Mouse (Mus musculus) layer of hippocampus, adult 2 months (tissue): ENCODE results near the gene Slc4a8. TPM values are rescaled to one million over a fixed set of nuclear protein-coding genes. Genes with fewer than 3 reads are reported as not detected.
A peak's percentile ranks its signal among the peaks of the same experiment; 100 is the strongest.
"Not testable (repeated sequence)": the region's sequence is repeated elsewhere in the genome, so short reads cannot be mapped to it uniquely, and the experiment has no call there.

Source experiments
- DNase-seq, 2 experiments: peaks; one replicate each; pipeline ENCODE4 v3.0.0; 2022; ENCODE audit warnings: low spot score in 2 of 2
- H3K27ac ChIP-seq: fragments of 200-600 bp; 2 replicates; pipeline ENCODE4 v1.8.1; 2022
- H3K4me3 ChIP-seq: fragments of 200-600 bp; 2 replicates; pipeline ENCODE4 v1.8.1; 2022; ENCODE audit warnings: mild to moderate bottlenecking
- CTCF ChIP-seq: fragments of 200-600 bp; conservative IDR thresholded peaks from 2 replicates; pipeline ENCODE4 v1.8.1; 2022; ENCODE audit warnings: antibody characterized with exemption, mild to moderate bottlenecking, moderate library complexity
- total RNA-seq, 2 experiments: library from RNA; stranded (reverse); gene quantifications; 2 replicates each; pipeline ENCODE4 v1.2.3; 2021

Gene Slc4a8
- total RNA-seq, 2 experiments from 2014 or later, result 77.4 to 94.2 TPM

DNA sequence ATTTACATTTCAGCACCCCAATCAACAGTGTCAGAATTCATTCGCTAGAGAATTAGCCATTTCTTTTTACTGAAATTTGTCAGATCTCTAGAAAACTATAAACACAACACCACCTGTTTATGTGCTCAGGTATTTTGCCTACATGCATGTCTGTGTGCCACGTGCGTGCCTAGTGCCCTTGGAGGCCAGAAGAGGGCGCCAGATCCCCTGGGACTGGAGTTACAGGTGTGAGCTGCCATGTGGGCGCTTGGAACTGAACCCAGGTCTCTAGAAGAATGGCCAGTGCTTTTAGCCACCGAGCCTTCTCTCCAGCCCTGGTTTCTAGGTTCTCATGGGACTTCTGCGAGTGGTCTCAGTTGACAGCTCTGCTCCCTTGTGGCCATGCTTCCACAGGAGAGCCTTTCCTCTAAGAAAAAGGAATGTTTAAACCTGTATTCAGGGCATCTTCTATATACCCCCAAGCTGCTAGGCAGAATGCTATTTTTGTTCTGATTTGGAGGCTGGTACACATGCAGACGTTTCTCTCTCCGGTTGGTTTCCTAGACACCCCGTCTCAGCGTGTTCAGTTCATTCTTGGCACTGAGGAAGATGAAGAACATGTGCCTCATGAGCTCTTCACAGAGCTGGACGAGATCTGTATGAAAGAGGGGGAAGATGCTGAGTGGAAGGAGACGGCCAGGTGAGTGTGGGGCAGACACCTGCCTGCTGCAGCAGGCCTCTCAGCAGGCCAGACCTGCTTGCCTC lies 21.9 kb downstream of the Slc4a8 start:
- H3K27ac ChIP-seq, result peak overlapping the region; percentile 77; the same call in 1 of the 2 replicates
- H3K4me3 ChIP-seq, result no peak overlapping the region
- DNase-seq, result no peak
- TF ChIP-seq CTCF, result peak; percentile 61

DNA sequence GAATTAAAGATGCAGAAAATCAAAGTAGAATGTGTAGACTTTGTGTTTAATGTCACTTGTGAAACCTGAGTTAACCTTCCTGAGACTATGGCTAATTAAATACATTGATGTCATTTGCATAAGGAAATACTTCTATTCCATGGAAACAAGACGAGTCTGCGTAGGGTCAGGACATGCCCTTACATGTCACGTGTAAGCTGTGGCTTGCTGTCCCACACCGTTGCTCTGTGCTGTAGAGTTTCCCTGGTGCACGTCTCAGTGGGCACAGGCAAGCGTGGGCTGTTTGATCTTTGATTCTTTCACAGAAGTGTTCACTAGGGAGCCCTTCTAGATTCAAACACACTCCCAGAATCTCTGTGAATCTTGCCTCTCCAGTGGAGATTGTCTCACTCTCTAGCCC lies 28.7 kb downstream of the Slc4a8 start:
- H3K27ac ChIP-seq, result no peak overlapping the region
- no peak overlapping the region for H3K4me3 ChIP-seq
- DNase-seq, result no peak
- TF ChIP-seq CTCF, result no peak

DNA sequence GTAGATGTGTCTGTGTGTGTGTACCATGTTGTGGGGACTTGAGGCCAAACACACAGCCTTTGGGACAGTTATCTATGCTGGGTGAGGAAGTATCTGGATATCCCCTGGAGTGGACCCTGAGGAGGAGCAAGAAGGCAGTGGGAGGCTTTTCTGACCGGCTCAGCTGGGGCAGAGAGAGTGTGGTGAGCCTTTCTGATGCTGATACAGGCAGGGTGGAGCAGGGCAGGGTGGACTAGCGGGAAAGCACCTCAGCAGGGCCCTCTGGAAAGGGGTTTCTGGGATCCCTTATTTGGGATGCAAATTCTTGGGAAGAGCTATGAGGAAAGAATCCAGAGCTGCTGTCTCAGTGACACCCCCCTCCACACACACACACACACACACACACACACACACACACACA lies 30.8 kb downstream of the Slc4a8 start:
- TF ChIP-seq CTCF, result no peak
- Histone ChIP-seq H3K27ac (no peak overlapping the region), H3K4me3 (no peak overlapping the region)
- no peak for DNase-seq

DNA sequence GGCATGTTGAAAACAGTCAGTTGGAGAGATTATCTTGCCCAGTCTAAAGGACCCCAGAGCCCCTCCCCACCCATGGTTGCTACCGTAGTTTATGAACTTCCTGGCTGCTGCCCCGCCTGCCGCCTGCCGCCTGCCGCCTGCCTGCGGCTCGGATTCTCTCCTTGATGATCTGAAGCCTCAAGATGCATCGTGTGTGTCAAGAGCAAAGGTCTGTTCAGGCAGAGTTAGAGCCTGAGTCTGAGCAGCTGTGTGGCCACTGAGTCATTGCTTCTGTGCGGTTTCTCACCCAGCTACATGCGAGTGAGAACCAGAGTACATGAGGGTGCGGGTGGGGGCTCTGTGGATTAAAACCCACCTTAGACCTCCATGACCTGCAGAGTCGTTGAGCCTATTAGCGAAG lies 39.4 kb downstream of the Slc4a8 start:
- Histone ChIP-seq H3K27ac (no peak overlapping the region), H3K4me3 (no peak overlapping the region)
- DNase-seq, result no peak
- TF ChIP-seq CTCF, result no peak

DNA sequence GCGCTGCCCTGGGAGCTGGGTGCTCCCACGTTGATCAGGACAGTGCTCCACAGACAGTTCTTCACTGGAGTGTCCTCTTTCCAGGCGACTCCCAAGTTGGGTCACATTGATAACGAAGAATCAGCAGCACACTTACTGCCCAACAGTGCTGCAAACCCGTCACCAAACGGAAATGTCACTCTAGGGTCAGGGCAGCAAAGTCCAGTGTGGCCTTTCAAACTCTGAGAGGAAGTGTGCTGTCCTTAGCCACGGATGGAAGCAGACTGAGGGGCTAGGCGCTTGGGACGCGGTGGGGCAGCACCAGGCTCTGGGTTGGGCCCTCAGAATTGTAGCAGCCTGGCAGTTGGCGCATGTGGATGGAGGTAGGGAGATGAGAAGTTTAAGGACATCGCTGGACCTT lies 46.5 kb downstream of the Slc4a8 start:
- no peak for DNase-seq
- Histone ChIP-seq H3K27ac (no peak overlapping the region), H3K4me3 (no peak overlapping the region)
- TF ChIP-seq CTCF, result no peak

DNA sequence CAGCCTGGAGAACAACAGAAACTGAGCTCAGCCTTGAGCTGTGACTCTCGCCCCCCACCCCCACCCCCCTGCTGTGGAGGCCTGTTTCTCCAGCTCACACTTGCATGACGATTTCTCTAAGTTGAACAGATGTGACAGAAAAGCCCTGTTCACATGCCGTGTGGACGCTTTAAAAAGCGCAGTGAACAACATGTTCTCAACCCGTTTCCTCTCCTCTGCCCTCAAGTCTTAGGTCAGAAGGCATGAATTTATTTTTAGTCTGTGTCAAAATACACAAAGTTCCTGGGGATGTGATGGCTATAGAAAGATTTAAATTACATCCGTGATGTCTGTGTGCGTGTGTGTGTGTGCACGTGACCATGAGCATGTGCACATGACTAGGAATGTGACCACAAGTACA lies 46.9 kb downstream of the Slc4a8 start:
- no peak for DNase-seq
- TF ChIP-seq CTCF, result no peak
- no peak overlapping the region for H3K4me3 ChIP-seq
- no peak overlapping the region for H3K27ac ChIP-seq

DNA sequence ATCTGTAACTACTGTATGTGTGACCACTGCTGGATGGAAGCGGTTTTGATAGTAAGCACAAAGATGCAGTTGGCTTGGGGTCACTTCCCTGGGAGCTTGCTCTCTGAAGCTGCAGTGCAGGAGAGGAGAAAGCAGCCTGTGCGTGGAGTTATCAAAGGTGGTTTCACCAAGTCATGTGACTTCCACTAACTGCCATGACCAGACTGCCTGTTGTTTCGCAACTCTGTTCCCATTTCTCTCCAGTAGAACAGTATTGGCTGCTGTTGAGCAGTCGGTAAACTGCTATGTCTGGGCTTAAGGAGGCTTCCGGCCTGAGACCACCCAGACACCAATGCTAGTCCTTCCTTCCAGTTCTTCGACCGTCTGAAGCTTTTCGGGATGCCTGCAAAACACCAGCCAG lies 48.7 kb downstream of the Slc4a8 start:
- TF ChIP-seq CTCF, result no peak

DNA sequence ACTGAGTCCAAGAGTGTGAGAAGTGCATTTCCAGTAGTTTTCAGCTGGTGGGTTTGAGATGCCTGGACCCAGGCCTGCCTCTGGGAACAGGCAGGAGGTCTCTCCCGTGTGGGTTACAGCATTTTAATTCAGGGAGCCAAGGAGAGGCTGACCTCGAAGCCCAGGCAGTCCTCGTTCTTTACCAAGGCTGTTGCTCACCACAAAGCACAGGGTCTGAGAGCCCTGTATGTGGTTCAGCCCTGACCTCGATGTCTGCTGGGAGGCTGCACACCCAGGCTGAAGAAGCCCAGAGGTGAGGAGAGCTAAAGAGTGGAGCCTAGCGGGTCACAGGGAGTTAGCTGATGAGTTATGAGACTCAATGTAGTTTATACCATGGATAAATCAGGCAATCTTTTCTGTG lies 52.0 kb downstream of the Slc4a8 start:
- Histone ChIP-seq H3K4me3 (no peak overlapping the region), H3K27ac (0 out of 2 replicates have a peak overlapping the region, but pooled peaks have one; percentile 11)
- DNase-seq, result no peak
- TF ChIP-seq CTCF, result no peak

More for the DNA sequence above, 48.7 kb downstream of the Slc4a8 start:
- Histone ChIP-seq H3K27ac (no peak overlapping the region), H3K4me3 (no peak overlapping the region)
- DNase-seq, result no peak

DNA sequence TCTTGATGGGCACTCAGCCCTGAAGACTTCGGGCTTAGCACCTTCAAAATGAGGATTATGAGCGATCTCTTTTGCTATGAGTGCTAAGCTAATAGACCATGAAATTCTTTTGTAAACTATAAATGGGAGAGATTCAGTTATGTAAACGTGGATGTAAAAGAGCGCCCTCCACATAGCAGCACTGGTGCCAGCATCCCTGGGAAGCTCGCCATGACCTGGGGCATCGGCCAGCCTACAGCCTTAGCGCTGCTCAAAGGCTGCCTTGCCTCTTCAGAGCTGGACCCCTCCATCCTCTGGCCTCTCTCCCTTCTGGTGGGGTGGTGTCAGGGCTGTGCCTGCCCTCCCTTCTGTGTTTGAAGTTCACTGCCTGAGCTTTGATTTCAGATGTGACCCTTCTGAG lies 52.5 kb downstream of the Slc4a8 start:
- peak overlapping the region; percentile 11; the same call in 1 of the 2 replicates for H3K27ac ChIP-seq
- TF ChIP-seq CTCF, result 0 out of 2 replicates have a peak, but pooled peaks have one; percentile 3
- H3K4me3 ChIP-seq, result no peak overlapping the region
- DNase-seq, result no peak

DNA sequence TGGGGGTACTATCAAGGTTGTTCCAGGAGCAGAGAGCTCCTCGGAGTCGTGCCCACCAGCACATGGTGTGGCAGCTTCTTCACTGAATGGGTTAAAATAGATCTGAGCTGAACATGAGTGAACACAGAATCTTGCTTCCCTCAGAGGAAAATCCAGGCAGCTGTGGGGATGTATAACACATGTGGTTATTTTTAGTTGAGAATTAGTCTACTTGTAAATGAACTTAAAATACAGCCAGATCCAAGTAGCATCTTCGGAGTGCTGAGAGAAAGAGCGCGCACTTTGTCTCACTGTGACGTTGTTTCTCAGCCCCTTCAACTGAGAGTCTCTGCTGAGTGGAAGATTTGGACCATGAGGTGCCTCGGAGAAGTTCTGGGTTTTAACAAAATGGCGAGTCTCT lies 53.8 kb downstream of the Slc4a8 start:
- Histone ChIP-seq H3K4me3 (no peak overlapping the region), H3K27ac (no peak overlapping the region)
- TF ChIP-seq CTCF, result no peak
- no peak for DNase-seq

DNA sequence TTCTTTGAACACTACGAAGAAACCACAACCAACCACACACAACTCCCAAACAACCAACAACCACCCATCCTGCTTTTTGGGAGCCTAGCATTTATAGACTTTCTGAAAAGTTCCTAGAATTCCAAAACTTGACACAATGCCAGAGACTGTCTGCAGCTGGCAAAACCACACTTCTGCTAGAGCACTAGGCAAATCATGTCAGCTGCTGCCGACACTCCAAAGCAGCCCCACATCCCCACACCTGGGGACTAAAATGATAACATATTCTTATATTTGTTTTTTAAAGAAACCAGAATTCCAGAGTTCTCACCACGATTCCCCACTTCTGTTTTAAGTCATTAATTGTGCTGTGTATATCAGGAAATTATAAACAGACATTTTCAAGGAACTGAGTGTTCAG lies 57.3 kb downstream of the Slc4a8 start:
- no peak for DNase-seq
- Histone ChIP-seq H3K27ac (no peak overlapping the region), H3K4me3 (no peak overlapping the region)
- TF ChIP-seq CTCF, result no peak

DNA sequence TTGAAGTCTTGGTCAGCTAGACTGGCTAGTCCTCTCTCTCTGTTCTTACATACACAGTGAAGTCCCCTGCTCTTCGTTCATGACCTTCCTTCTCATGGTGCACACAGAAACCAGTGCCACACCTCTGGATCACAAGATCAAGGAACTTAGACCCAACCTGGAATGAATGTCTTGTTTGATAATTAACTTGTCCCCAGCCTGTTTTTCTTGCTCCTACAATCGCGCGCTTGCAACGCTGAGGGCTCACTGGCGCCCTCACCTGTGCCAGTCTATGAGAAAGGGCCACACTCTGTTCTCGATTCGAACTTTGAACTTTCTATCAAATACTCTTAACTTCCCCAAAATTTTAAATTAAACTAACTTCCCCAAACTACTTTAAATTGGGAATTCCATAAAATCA lies 60.3 kb downstream of the Slc4a8 start:
- no peak for DNase-seq
- H3K27ac ChIP-seq, result no peak overlapping the region
- peak; percentile 53 for TF ChIP-seq CTCF
- no peak overlapping the region for H3K4me3 ChIP-seq

DNA sequence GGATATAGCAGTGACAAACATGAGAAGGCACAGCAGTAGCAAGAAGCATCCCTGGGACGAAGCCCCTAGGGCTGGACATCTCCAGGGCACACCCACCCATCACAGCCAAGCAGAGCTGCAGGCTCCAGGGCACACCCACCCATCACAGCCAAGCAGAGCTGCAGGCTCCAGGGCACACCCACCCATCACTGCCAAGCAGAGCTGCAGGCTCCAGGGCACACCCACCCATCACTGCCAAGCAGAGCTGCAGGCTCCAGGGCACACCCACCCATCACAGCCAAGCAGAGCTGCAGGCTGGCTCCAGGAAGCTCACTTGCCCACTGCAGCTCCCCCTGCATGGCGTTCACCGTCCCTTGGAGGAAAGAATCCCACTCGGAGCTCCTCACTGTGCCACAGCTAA lies 60.8 kb downstream of the Slc4a8 start:
- H3K4me3 ChIP-seq, DNase-seq: not testable (repeated sequence)

DNA sequence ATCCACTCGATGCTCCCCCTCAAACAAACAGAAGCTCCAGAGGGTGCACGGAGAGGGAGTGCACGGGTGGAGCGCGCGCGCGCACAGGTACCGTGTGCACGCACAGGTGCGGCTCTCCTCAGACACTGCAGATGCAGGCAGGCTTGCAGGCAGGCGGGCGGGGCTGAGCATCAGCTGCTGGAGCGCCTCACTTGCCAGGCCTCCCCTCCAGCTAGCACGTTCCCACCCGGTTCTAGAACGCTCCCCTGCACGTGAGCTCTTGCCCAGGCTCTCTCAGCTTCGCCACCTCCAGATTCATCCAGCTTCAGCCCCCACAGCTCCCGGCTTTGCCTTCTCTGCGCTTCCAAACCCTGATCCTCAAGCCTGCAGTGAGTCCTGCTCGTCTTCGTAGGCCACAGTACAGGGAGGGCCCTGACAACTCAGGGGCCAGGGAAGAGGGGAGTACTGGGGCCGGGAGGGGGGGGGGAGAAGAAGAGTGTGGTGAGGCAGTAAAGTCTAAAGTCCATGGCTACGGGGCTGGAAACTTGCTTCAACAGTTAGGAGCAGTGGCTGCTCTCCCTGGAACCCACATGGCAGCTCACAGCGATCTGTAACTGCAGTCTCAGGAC lies 63.8 kb downstream of the Slc4a8 start:
- H3K27ac ChIP-seq, result peak overlapping the region; percentile 76
- DNase-seq, result peak; percentile 44 to 49
- H3K4me3 ChIP-seq, result no peak overlapping the region
- TF ChIP-seq CTCF, result no peak

More for the DNA sequence above, 60.8 kb downstream of the Slc4a8 start:
- H3K27ac ChIP-seq, result not testable (repeated sequence)
